Mouse (Mus musculus) heart, postnatal 0 days (tissue): ENCODE measurements around the gene Mycbpap. TPM values are rescaled to one million over a fixed set of nuclear protein-coding genes. Genes with fewer than 3 reads are reported as not detected.

Experiments used
- ATAC-seq: fragments of 200-750 bp; cut with Nextera tagmentation; 2 replicates; pipeline ENCODE4 v1.8.0; 2017; ENCODE audit warnings: low read depth, moderate number of reproducible peaks, moderate library complexity; ENCODE audit not compliant: insufficient read depth
- DNase-seq: peaks from one replicate; pipeline ENCODE4 v3.0.0-alpha.2; 2016; ENCODE audit warnings: low spot score
- H3K27ac ChIP-seq: fragments of 300-500 bp; sonication (generic); 2 replicates; pipeline ENCODE4 v1.5.1; 2014; ENCODE audit warnings: low read depth, mild to moderate bottlenecking
- H3K27me3 ChIP-seq: fragments of 300-500 bp; sonication (generic); 2 replicates; pipeline ENCODE4 v1.6.1; 2014; ENCODE audit warnings: low read length, mixed read lengths; ENCODE audit not compliant: control insufficient read depth, insufficient read depth
- H3K36me3 ChIP-seq: fragments of 300-500 bp; sonication (generic); replicated peaks from 2 replicates; pipeline ENCODE4 v1.6.1; 2014; ENCODE audit warnings: low read length, mixed read lengths; ENCODE audit not compliant: control insufficient read depth, insufficient read depth
- H3K4me1 ChIP-seq: fragments of 300-500 bp; sonication (generic); 2 replicates; pipeline ENCODE4 v1.6.1; 2014; ENCODE audit warnings: antibody characterized with exemption; ENCODE audit not compliant: control insufficient read depth, insufficient read depth
- H3K4me2 ChIP-seq: fragments of 300-500 bp; sonication (generic); 2 replicates; pipeline ENCODE4 v1.6.1; 2014; ENCODE audit warnings: low read depth, mild to moderate bottlenecking, low read length, moderate library complexity
- H3K4me3 ChIP-seq: fragments of 300-500 bp; sonication (generic); 2 replicates; pipeline ENCODE4 v1.5.1; 2014; ENCODE audit warnings: low read depth, low read length
- H3K9ac ChIP-seq: fragments of 300-500 bp; sonication (generic); replicated peaks from 2 replicates; pipeline ENCODE4 v1.6.1; 2014; ENCODE audit warnings: low read depth, low read length, mixed read lengths
- H3K9me3 ChIP-seq: fragments of 300-500 bp; sonication (generic); replicated peaks from 2 replicates; pipeline ENCODE4 v1.6.1; 2016; ENCODE audit warnings: low read length; ENCODE audit not compliant: control insufficient read depth
- CTCF ChIP-seq: IDR thresholded peaks from 2 replicates; pipeline ENCODE4 v1.5.1; 2016; ENCODE audit warnings: antibody characterized with exemption, control low read depth, low read depth
- EP300 ChIP-seq: IDR thresholded peaks from 2 replicates; pipeline ENCODE4 v1.6.1; 2016; ENCODE audit warnings: antibody characterized with exemption, low read depth
- WGBS: fragments of 180-500 bp; shearing (Covaris S2); extraction: QIAGEN DNeasy Blood & Tissue Kit; methylation state at CpG from one replicate; pipeline ENCODE4 v1.1.7; 2014; 5-methylcytosine and 5-hydroxymethylcytosine counted together
- polyA plus RNA-seq: library from polyadenylated mRNA; unstranded; fragments of >200 nt; fragmentation: Nextera tagmentation; extraction: Ambion mirVana; gene quantifications from 2 replicates; pipeline ENCODE4 v1.2.1, GENCODE M21; 2015
- total RNA-seq: library from RNA; depleted of rRNA; stranded (reverse); fragments of >200 nt; gene quantifications from 2 replicates; pipeline ENCODE4 v1.2.3, GENCODE M21; 2014; ENCODE audit warnings: low replicate concordance

The Mycbpap gene
- total and polyA plus RNA-seq, 2 experiments from 2014 or later = 3.2 to 3.5 TPM

GRCm38 (mm10) chr11:94472916-94473706 lies 48.4 kb downstream of the Mycbpap start:
- no peaks in the 10 kb centered on the region for H3K36me3 ChIP-seq
- ATAC-seq (peak; percentile 8; the same call in 1 of the 2 replicates), DNase-seq (no peak)
- TF ChIP-seq EP300 (no peak), CTCF (no peak)
- no peaks in the 10 kb centered on the region for H3K9me3 ChIP-seq
- H3K27me3 ChIP-seq = peaks cover 42% of the 10 kb centered on the region
- peaks cover 16% of the 10 kb centered on the region for H3K4me1 ChIP-seq
- peak overlapping the region; percentile 52 for H3K9ac ChIP-seq
- H3K4me3 ChIP-seq = peak overlapping the region; percentile 63
- 1% methylated on average over 52 of the region's 52 CpGs for WGBS
- peak overlapping the region; percentile 99 for H3K4me2 ChIP-seq
- H3K27ac ChIP-seq = no peak overlapping the region

- WGBS = 3% methylated on average over 15 of the region's 15 CpGs
- peaks cover 42% of the 10 kb centered on the region for H3K27me3 ChIP-seq
- no peak for ATAC-seq
- no peak overlapping the region for H3K27ac ChIP-seq
- no peak for DNase-seq
- no peak for TF ChIP-seq EP300
- no peak for TF ChIP-seq CTCF
- H3K4me2 ChIP-seq = peak overlapping the region; percentile 99
- H3K4me1 ChIP-seq = peaks cover 20% of the 10 kb centered on the region
- H3K36me3 ChIP-seq = no peaks in the 10 kb centered on the region
- no peaks in the 10 kb centered on the region for H3K9me3 ChIP-seq
- peak overlapping the region; percentile 63 for H3K4me3 ChIP-seq
- H3K9ac ChIP-seq = peak overlapping the region; percentile 52; the same call in 1 of the 2 replicates
Observed at GRCm38 (mm10) chr11:94472585-94472915, 49.0 kb downstream of the Mycbpap start.

- Histone ChIP-seq H3K4me1 (peaks cover 25% of the 10 kb centered on the region), H3K27me3 (peaks cover 42% of the 10 kb centered on the region), H3K36me3 (no peaks in the 10 kb centered on the region), H3K27ac (no peak overlapping the region), H3K9me3 (no peaks in the 10 kb centered on the region), H3K9ac (peak overlapping the region; percentile 52; the same call in 1 of the 2 replicates), H3K4me2 (peak overlapping the region; percentile 99), H3K4me3 (peak overlapping the region; percentile 63)
- ATAC-seq = no peak
- 20% methylated on average over 17 of the region's 17 CpGs for WGBS
- TF ChIP-seq CTCF = no peak
- TF ChIP-seq EP300 = no peak
- DNase-seq = no peak
Observed at GRCm38 (mm10) chr11:94471740-94472584, 49.6 kb downstream of the Mycbpap start.

- 49% methylated on average over 7 of the region's 7 CpGs for WGBS
- TF ChIP-seq EP300 (no peak), CTCF (no peak)
- no peak overlapping the region for H3K4me3 ChIP-seq
- no peak overlapping the region for H3K9ac ChIP-seq
- no peaks in the 10 kb centered on the region for H3K36me3 ChIP-seq
- no peak for DNase-seq
- no peak overlapping the region for H3K27ac ChIP-seq
- no peak for ATAC-seq
- H3K4me2 ChIP-seq = no peak overlapping the region
- H3K4me1 ChIP-seq = peaks cover 25% of the 10 kb centered on the region
- peaks cover 28% of the 10 kb centered on the region for H3K27me3 ChIP-seq
- H3K9me3 ChIP-seq = no peaks in the 10 kb centered on the region
Observed at GRCm38 (mm10) chr11:94470391-94470790, 51.2 kb downstream of the Mycbpap start.

GRCm38 (mm10) chr11:94469136-94470064 lies 52.1 kb downstream of the Mycbpap start:
- no peak for DNase-seq
- Histone ChIP-seq H3K27ac (no peak overlapping the region), H3K9ac (no peak overlapping the region), H3K4me1 (peaks cover 31% of the 10 kb centered on the region), H3K4me2 (no peak overlapping the region), H3K36me3 (no peaks in the 10 kb centered on the region), H3K9me3 (no peaks in the 10 kb centered on the region), H3K4me3 (no peak overlapping the region), H3K27me3 (peaks cover 18% of the 10 kb centered on the region)
- TF ChIP-seq CTCF (no peak), EP300 (no peak)
- no peak for ATAC-seq
- WGBS = 55% methylated on average over 9 of the region's 9 CpGs
